Mouse (Mus musculus) olfactory bulb, adult 2 months (tissue): ENCODE data around the gene Smim7. TPM values are rescaled to one million over a fixed set of nuclear protein-coding genes. Genes with fewer than 3 reads are reported as not detected.
A peak's percentile ranks its signal among the peaks of the same experiment; 100 is the strongest.

Source experiments
- H3K27ac ChIP-seq: fragments of 200-500 bp; 2 replicates; pipeline ENCODE4 v1.5.1; 2012; ENCODE audit warnings: low read depth, low read length; ENCODE audit not compliant: insufficient read depth
- H3K4me1 ChIP-seq: fragments of 200-500 bp; 2 replicates; pipeline ENCODE4 v1.6.1; 2012; ENCODE audit warnings: low read length; ENCODE audit not compliant: control insufficient read depth, insufficient read depth
- H3K4me3 ChIP-seq: fragments of 200-500 bp; 2 replicates; pipeline ENCODE4 v1.5.1; 2012; ENCODE audit warnings: mild to moderate bottlenecking, low read depth, low read length, moderate library complexity; ENCODE audit not compliant: insufficient read depth
- CTCF ChIP-seq: fragments of 200-500 bp; IDR thresholded peaks from 2 replicates; pipeline ENCODE4 v1.5.1; 2012; ENCODE audit warnings: low read depth, mild to moderate bottlenecking, low read length, moderate library complexity; ENCODE audit not compliant: insufficient read depth
- POLR2A ChIP-seq: fragments of 200-500 bp; IDR thresholded peaks from 2 replicates; pipeline ENCODE4 v1.6.1; 2012; ENCODE audit warnings: mild to moderate bottlenecking, low read depth, low read length, moderate library complexity; ENCODE audit not compliant: insufficient read depth
- WGBS: fragments of 180-500 bp; shearing (Covaris S2); methylation state at CpG from one replicate; pipeline ENCODE4 v1.1.7; 2018; 5-methylcytosine and 5-hydroxymethylcytosine counted together
- polyA plus RNA-seq: library from polyadenylated mRNA; stranded (reverse); fragments of >200 nt; gene quantifications from 2 replicates; pipeline ENCODE4 v1.2.4, GENCODE M21; 2012; ENCODE audit warnings: low replicate concordance; ENCODE audit not compliant: missing spikeins, insufficient read depth, insufficient read length

The Smim7 gene
- polyA plus RNA-seq, 1 experiment: not detected

- 0 out of 2 replicates have a peak, but pooled peaks cover 5% of the 10 kb centered on the region for H3K4me1 ChIP-seq
- WGBS: 65% methylated on average over 1 of the region's 1 CpGs
- H3K27ac ChIP-seq: no peak overlapping the region
- TF ChIP-seq CTCF: no peak
- no peak for TF ChIP-seq POLR2A
- H3K4me3 ChIP-seq: no peak overlapping the region
Observed at GRCm38 (mm10) chr8:72577941-72578340, 7.1 kb upstream of the Smim7 start.

GRCm38 (mm10) chr8:72577266-72577665 is 6.4 kb upstream of the Smim7 start:
- Histone ChIP-seq H3K4me1 (peaks cover 8% of the 10 kb centered on the region), H3K27ac (no peak overlapping the region), H3K4me3 (no peak overlapping the region)
- 93% methylated on average over 3 of the region's 3 CpGs for WGBS
- TF ChIP-seq POLR2A: no peak
- no peak for TF ChIP-seq CTCF

- H3K27ac ChIP-seq: no peak overlapping the region
- peaks cover 8% of the 10 kb centered on the region for H3K4me1 ChIP-seq
- no peak for TF ChIP-seq CTCF
- no peak for TF ChIP-seq POLR2A
- WGBS: 91% methylated on average over 6 of the region's 6 CpGs
- no peak overlapping the region for H3K4me3 ChIP-seq
Observed at GRCm38 (mm10) chr8:72575915-72576314, 5.0 kb upstream of the Smim7 start.

GRCm38 (mm10) chr8:72573450-72573849 is 2.6 kb upstream of the Smim7 start:
- Histone ChIP-seq H3K4me1 (peaks cover 15% of the 10 kb centered on the region), H3K27ac (no peak overlapping the region), H3K4me3 (0 out of 2 replicates have a peak overlapping the region, but pooled peaks have one; percentile 10)
- WGBS: 25% methylated on average over 6 of the region's 6 CpGs
- no peak for TF ChIP-seq CTCF
- TF ChIP-seq POLR2A: no peak

GRCm38 (mm10) chr8:72572507-72572906 is 1.6 kb upstream of the Smim7 start:
- TF ChIP-seq CTCF (no peak), POLR2A (no peak)
- peak overlapping the region; percentile 82; the same call in 1 of the 2 replicates for H3K27ac ChIP-seq

GRCm38 (mm10) chr8:72571611-72572473 is 954 bp upstream of the Smim7 start, which contains the start of gene Tmem38a:
Tmem38a (plus strand) TSS chr8:72572055.
- Histone ChIP-seq H3K27ac (peak within 1 kb of the TSS; percentile 82), H3K4me1 (peaks cover 15% of the 10 kb centered on the region), H3K4me3 (peak within 1 kb of the TSS; percentile 79)
- WGBS: under 1% methylated on average over 45 of the region's 45 CpGs
- peak; percentile 41 for TF ChIP-seq POLR2A
- no peak for TF ChIP-seq CTCF

More at GRCm38 (mm10) chr8:72572507-72572906, 1.6 kb upstream of the Smim7 start:
- H3K4me1 ChIP-seq: peaks cover 15% of the 10 kb centered on the region
- 3% methylated on average over 10 of the region's 10 CpGs for WGBS
- H3K4me3 ChIP-seq: peak overlapping the region; percentile 79

- TF ChIP-seq CTCF (no peak), POLR2A (no peak)
- 81% methylated on average over 2 of the region's 2 CpGs for WGBS
- Histone ChIP-seq H3K4me1 (peaks cover 7% of the 10 kb centered on the region), H3K4me3 (no peak overlapping the region), H3K27ac (no peak overlapping the region)
Observed at GRCm38 (mm10) chr8:72565970-72566369, 4.9 kb downstream of the Smim7 start.

GRCm38 (mm10) chr8:72561111-72561689 is 9.7 kb downstream of the Smim7 start:
- WGBS: 31% methylated on average over 1 of the region's 1 CpGs

GRCm38 (mm10) chr8:72555770-72556169 is 15.1 kb downstream of the Smim7 start:
- H3K4me1 ChIP-seq: 0 out of 2 replicates have a peak, but pooled peaks cover 3% of the 10 kb centered on the region
- H3K27ac ChIP-seq: no peak overlapping the region
- TF ChIP-seq CTCF (no peak), POLR2A (no peak)
- WGBS: 44% methylated on average over 4 of the region's 4 CpGs
- H3K4me3 ChIP-seq: no peak overlapping the region

More at GRCm38 (mm10) chr8:72561111-72561689, 9.7 kb downstream of the Smim7 start:
- no peak overlapping the region for H3K27ac ChIP-seq
- H3K4me3 ChIP-seq: no peak overlapping the region
- H3K4me1 ChIP-seq: 0 out of 2 replicates have a peak, but pooled peaks cover 3% of the 10 kb centered on the region
- no peak for TF ChIP-seq POLR2A
- TF ChIP-seq CTCF: no peak
